Mouse (Mus musculus) heart, postnatal 14 days (tissue): ENCODE results near the gene Car1. TPM values are rescaled to one million over a fixed set of nuclear protein-coding genes. Genes with fewer than 3 reads are reported as not detected.
"Not testable (repeated sequence)": the region's sequence is repeated elsewhere in the genome, so short reads cannot be mapped to it uniquely, and the experiment has no call there.

Experiments
- DNase-seq, 2 experiments: peaks; one replicate each; pipeline ENCODE4 v3.0.0; 2021 to 2022
- intact Hi-C: fragments of 180-260 bp; cut with DNase I; formaldehyde crosslinking; loops from one replicate; pipeline ENCODE4 v1.15.1; 2025
- long read RNA-seq, 2 experiments: library from polyadenylated mRNA; stranded (forward); transcript quantifications; one replicate each; pipeline ENCODE4 v2.0.0; 2021
- total RNA-seq, 2 experiments: library from RNA; stranded (reverse); gene quantifications; 2 replicates each; pipeline ENCODE4 v1.2.3; 2021

Car1 gene
- total RNA-seq, result not detected
- long read RNA-seq, experiment 1, partial matches to known transcripts, result 0 of 2 reads
- long read RNA-seq, experiment 1, other reads (novel, unspliced or antisense), result 2 of 2 reads
- long read RNA-seq, experiment 2, partial matches to known transcripts, result 0 of 2 reads
- long read RNA-seq, experiment 2, other reads (novel, unspliced or antisense), result 2 of 2 reads

GRCm38 (mm10) chr3:14808211-14808610 is at the start of gene Car1:
Gene Car1 (minus strand): TSS chr3:14808368.
- no peak for DNase-seq
- intact Hi-C loops, result no loop called here

DNA sequence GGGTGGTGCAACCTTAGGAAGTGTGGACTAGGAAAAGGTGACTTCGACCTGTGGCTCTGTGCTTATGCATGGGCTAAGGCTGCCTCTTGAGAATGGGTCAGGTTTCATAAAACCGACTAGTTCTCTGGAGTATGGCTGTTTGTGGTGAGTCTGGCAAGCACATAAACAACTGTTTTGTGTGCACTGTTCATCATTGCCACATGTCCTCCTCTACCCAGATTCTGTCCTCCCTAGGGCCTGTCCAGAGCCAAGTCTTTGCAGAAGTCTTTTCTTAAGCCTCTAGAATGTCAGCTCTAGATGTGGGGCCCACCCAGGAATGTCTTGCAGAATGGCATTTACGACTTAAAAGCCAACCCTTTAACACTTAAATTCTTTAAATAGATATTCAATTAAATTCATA is 49.7 kb upstream of the Car1 start:
- no peak for DNase-seq
- intact Hi-C loops, result no loop called here

GRCm38 (mm10) chr3:14854446-14854845 is 46.3 kb upstream of the Car1 start:
- intact Hi-C loops, result no loop called here
- no peak for DNase-seq

DNA sequence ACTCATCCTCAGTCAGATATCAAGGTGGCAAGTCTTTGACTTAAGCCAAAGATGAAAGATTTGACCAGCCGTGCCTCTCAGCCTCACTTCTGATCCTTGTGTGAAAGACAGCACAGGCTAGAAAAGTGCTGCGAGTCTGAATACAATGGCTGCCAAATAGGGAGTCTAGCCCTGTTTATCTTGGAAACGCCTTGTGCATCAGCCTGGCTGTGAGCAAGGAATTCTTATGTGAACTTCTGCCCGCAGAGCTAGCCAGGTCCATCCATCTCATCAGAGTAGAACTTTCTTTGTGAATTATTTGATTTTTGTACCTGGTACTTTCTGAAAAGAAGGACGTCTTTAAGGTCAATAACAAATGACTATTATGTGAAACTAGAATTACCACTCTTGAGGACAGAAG is 45.8 kb upstream of the Car1 start:
- DNase-seq, result no peak
- intact Hi-C loops, result no loop called here

GRCm38 (mm10) chr3:14848587-14849254 is 40.6 kb upstream of the Car1 start:
- DNase-seq, result no peak
- intact Hi-C loops, result no loop called here

- no peak for DNase-seq
- intact Hi-C loops, result no loop called here
These were observed 31.4 kb upstream of the Car1 start for GRCm38 (mm10) chr3:14839466-14840118.

- intact Hi-C loops, result no loop called here
- DNase-seq, result no peak
These were observed 30.8 kb upstream of the Car1 start for GRCm38 (mm10) chr3:14838936-14839335.

GRCm38 (mm10) chr3:14832766-14833165 is 24.6 kb upstream of the Car1 start:
- DNase-seq, result no peak
- intact Hi-C loops, result no loop called here

- intact Hi-C loops, result no loop called here
- no peak for DNase-seq
These were observed 23.2 kb upstream of the Car1 start for GRCm38 (mm10) chr3:14831219-14831835.

GRCm38 (mm10) chr3:14828896-14829295 is 20.7 kb upstream of the Car1 start:
- intact Hi-C loops, result no loop called here

DNA sequence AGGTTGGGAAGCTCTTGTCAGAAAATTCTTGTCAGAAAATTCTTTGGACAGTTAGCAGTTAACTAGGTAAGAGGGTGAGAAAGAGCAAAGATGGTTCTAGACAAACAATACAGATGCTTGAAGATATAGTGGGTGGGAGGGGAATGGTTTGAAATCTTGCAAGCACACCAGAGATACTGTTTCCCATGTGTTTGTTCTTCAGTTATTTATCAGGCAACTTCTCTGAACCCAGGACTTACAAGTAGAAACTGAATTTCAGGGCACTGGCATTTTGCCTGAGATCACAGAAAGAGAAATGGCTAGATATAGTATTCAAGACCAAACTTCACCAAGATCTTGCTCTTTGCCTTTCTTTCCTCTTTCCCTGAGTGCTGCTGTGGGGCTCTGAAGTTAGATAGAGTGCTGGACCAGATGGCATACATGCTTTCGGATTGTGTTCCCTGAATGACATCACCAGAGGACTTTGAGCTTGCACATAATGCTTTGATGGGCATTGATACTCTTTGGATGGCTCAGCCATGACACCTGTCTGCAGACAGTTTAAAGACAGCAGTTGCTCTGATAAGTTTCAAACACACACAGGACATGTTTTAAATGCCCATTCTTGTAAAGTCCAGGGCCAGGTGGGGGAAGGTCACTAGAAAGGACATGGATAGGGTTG is 11.8 kb upstream of the Car1 start:
- no peak for DNase-seq
- intact Hi-C loops, result no loop called here

More at GRCm38 (mm10) chr3:14828896-14829295, 20.7 kb upstream of the Car1 start:
- no peak for DNase-seq

DNA sequence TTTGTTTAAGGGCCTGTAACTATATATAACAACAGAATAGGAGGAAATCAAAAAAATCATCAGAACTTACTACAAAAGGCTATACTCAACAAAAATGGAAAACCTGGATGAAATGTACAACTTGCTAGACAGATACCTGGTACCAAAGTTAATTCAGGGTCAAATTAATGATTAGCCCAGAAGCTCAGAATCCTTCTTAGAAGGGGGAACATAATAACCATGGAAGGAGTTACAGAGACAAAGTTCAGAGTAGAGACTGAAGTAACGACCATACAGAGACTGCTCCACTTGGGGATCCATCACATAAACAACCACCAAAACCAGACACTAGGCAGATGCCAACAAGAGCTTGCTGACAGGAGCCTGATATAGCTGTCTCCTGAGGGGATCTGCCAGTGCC is 7.2 kb upstream of the Car1 start:
- DNase-seq, intact Hi-C loops: not testable (repeated sequence)

GRCm38 (mm10) chr3:14806702-14807101 is 1.5 kb downstream of the Car1 start:
- intact Hi-C loops, result no loop called here

GRCm38 (mm10) chr3:14805962-14806361 is 2.2 kb downstream of the Car1 start:
- DNase-seq, result no peak
- intact Hi-C loops, result no loop called here

More at GRCm38 (mm10) chr3:14806702-14807101, 1.5 kb downstream of the Car1 start:
- DNase-seq, result no peak

DNA sequence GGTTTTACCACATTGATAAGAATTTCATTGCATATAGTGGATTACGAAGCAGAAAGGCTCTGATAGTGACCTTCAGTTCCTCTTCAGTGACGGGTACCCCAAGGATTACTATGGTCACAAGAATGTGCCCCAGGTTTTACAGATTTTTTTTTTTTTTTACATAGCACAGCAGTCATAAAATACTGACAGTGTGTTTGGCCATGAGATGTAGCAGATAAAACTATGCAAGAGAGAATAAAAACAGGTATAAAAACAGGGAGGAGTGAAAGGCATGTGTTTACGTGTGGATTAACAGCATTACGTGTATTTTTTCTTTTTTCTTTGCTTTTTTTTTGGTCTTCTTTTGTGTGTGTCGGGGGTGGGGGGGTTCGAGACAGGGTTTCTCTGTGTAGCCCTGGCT is 3.3 kb downstream of the Car1 start:
- intact Hi-C loops, result no loop called here
- no peak for DNase-seq

DNA sequence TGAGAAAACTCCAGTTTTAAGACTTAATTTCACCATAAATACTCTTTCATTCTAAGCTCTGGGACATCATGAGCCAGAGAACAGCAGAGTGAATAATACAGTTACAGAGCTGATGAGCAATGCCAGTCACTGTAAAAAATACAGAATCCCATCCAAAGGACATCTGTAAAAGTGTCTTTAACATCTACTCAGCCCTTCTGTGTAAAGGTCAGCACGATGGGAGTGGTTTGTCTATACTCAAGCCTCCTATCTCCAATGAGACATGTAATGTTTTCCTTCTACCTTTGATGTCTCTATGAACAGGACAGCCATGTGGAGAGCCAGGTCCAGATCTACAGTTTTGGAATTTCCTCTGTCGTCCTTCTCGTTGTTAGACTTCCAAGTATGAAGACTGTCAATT is 11.1 kb downstream of the Car1 start:
- intact Hi-C loops, result no loop called here
- DNase-seq, result no peak

GRCm38 (mm10) chr3:14795292-14796020 is 12.7 kb downstream of the Car1 start:
- intact Hi-C loops, result no loop called here
- no peak for DNase-seq

- no peak for DNase-seq
- intact Hi-C loops, result no loop called here
These were observed 16.1 kb downstream of the Car1 start for GRCm38 (mm10) chr3:14792032-14792431.

DNA sequence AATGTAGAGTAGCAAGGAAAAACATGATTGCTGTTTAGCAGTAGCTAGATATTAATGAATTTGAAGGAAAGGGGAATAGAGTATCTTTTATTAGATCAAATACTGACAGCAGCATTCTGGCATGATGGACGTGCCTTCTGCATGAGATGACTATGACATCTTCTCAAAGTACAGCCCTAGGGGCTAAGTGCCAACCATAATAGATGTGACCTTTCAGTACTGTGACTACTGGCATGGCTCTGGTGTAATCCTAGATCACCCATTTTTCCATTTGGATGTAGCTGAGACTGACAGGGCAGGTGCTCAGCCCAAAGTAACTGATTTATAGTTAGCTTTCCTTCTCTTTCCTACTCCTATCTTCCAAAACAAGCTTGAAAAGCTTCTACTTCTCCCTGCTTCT is 20.6 kb downstream of the Car1 start:
- no peak for DNase-seq
- intact Hi-C loops, result no loop called here

- DNase-seq, result peak; percentile 4 to 9
- intact Hi-C loops, result no loop called here
These were observed 21.0 kb downstream of the Car1 start for GRCm38 (mm10) chr3:14787136-14787535.
